Mouse (Mus musculus) neural tube, embryonic 11.5 days (tissue): ENCODE data around the gene Bmp7. TPM values are rescaled to one million over a fixed set of nuclear protein-coding genes. Genes with fewer than 3 reads are reported as not detected.

Source experiments
- ATAC-seq: fragments of 200-750 bp; cut with Nextera tagmentation; 2 replicates; pipeline ENCODE4 v1.8.0; 2017; ENCODE audit warnings: moderate number of reproducible peaks, mild to moderate bottlenecking, moderate TSS enrichment, moderate library complexity; ENCODE audit not compliant: insufficient read depth, low FRiP score, low TSS enrichment
- DNase-seq: peaks from one replicate; pipeline ENCODE4 v3.0.0-alpha.2; 2015; ENCODE audit warnings: low spot score
- H3K27ac ChIP-seq: fragments of 300-500 bp; sonication (generic); 2 replicates; pipeline ENCODE4 v1.5.1; 2014; ENCODE audit warnings: low read depth, mild to moderate bottlenecking, low read length
- H3K27me3 ChIP-seq: fragments of 300-500 bp; sonication (generic); 2 replicates; pipeline ENCODE4 v1.6.1; 2014; ENCODE audit warnings: mild to moderate bottlenecking, low read length, mixed read lengths; ENCODE audit not compliant: control insufficient read depth, insufficient read depth
- H3K36me3 ChIP-seq: fragments of 300-500 bp; sonication (generic); 2 replicates; pipeline ENCODE4 v1.6.1; 2014; ENCODE audit warnings: mild to moderate bottlenecking, low read length, moderate library complexity, mixed read lengths; ENCODE audit not compliant: control insufficient read depth, insufficient read depth
- H3K4me1 ChIP-seq: fragments of 300-500 bp; sonication (generic); 2 replicates; pipeline ENCODE4 v1.6.1; 2014; ENCODE audit warnings: low read length, mixed read lengths; ENCODE audit not compliant: control insufficient read depth, insufficient read depth
- H3K4me2 ChIP-seq: fragments of 300-500 bp; sonication (generic); 2 replicates; pipeline ENCODE4 v1.6.1; 2014; ENCODE audit warnings: low read depth, mild to moderate bottlenecking, moderate library complexity
- H3K4me3 ChIP-seq: fragments of 300-500 bp; sonication (generic); 2 replicates; pipeline ENCODE4 v1.5.1; 2014; ENCODE audit warnings: low read depth, low read length
- H3K9ac ChIP-seq: fragments of 300-500 bp; sonication (generic); 2 replicates; pipeline ENCODE4 v1.6.1; 2014; ENCODE audit warnings: mild to moderate bottlenecking, low read length
- H3K9me3 ChIP-seq: fragments of 300-500 bp; sonication (generic); 2 replicates; pipeline ENCODE4 v1.6.1; 2016; ENCODE audit warnings: low read length; ENCODE audit not compliant: control insufficient read depth
- WGBS: fragments of 180-500 bp; shearing (Covaris S2); extraction: QIAGEN DNeasy Blood & Tissue Kit; methylation state at CpG from one replicate; pipeline ENCODE4 v1.1.7; 2014; 5-methylcytosine and 5-hydroxymethylcytosine counted together
- microRNA-seq: library from miRNA; unstranded; fragments of <30 nt; microRNA quantifications from one replicate; pipeline ENCODE4, GENCODE M21; 2016
- polyA plus RNA-seq: library from polyadenylated mRNA; unstranded; fragments of >200 nt; fragmentation: Nextera tagmentation; extraction: Ambion mirVana; gene quantifications from 2 replicates; pipeline ENCODE4 v1.2.1, GENCODE M21; 2014

The Bmp7 gene
- polyA plus RNA-seq, 1 experiment from 2014 or later, result 17.0 TPM

- 18% methylated on average over 3 of the region's 3 CpGs for WGBS
- no peak overlapping the region for H3K4me2 ChIP-seq
- no peaks in the 10 kb centered on the region for H3K9me3 ChIP-seq
- no peaks in the 10 kb centered on the region for H3K36me3 ChIP-seq
- peak; percentile 51 for ATAC-seq
- peak; percentile 88 for DNase-seq
- H3K27me3 ChIP-seq, result peaks cover 3% of the 10 kb centered on the region
- no peak overlapping the region for H3K9ac ChIP-seq
- no peak overlapping the region for H3K27ac ChIP-seq
- no peaks in the 10 kb centered on the region for H3K4me1 ChIP-seq
- H3K4me3 ChIP-seq, result no peak overlapping the region
These were observed 109.0 kb downstream of the Bmp7 start for GRCm38 (mm10) chr2:172831133-172831532.

DNA sequence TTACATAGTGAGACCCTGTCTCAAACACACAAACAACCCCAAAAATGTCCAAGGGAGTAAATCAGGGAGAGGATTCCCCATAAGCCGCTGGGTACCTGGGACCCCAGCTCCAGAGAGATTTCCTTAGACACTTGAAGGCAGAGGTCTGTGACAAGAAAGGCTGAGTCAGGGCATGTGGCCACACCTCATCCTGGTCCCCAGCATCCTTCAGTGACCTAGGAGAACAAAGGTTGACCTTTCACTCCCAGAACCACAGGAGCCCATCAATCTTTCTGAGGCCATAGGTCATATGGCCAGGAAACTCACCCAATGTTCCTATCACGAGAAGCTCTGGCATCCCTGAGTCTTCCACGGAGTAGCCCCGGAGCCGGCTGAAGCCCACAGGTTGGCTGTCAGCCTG is 111.9 kb downstream of the Bmp7 start:
- Histone ChIP-seq H3K4me2 (no peak overlapping the region), H3K4me3 (no peak overlapping the region), H3K9me3 (no peaks in the 10 kb centered on the region), H3K27me3 (peaks cover 15% of the 10 kb centered on the region), H3K36me3 (no peaks in the 10 kb centered on the region), H3K4me1 (peaks cover 2% of the 10 kb centered on the region; the same call in 1 of the 2 replicates), H3K9ac (no peak overlapping the region), H3K27ac (no peak overlapping the region)
- no peak for DNase-seq
- 42% methylated on average over 5 of the region's 5 CpGs for WGBS
- ATAC-seq, result no peak

DNA sequence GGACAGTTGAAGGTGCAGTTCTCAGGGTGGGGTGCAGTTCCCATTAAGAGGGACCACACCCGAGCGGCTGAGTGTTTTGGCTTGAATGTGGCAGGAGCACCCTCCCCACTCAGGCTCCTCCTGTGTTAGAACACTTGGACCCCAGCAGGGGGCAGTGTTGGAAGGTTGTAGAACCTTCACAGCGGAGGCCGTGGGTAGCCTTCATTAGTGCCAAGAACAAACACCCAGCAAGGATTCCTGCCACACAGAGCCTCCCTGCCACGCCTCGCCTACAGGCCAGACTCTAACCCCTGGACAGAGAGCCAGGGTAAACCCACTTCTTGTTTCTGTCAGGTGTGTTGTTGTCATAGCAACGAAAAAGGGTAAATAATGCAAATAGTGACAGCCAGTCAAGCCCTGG is 112.6 kb downstream of the Bmp7 start:
- no peak overlapping the region for H3K4me3 ChIP-seq
- no peaks in the 10 kb centered on the region for H3K36me3 ChIP-seq
- H3K9ac ChIP-seq, result no peak overlapping the region
- peak; percentile 54 for DNase-seq
- H3K4me2 ChIP-seq, result no peak overlapping the region
- peaks cover 15% of the 10 kb centered on the region for H3K27me3 ChIP-seq
- no peaks in the 10 kb centered on the region for H3K9me3 ChIP-seq
- H3K27ac ChIP-seq, result no peak overlapping the region
- WGBS, result 65% methylated on average over 7 of the region's 7 CpGs
- ATAC-seq, result no peak
- peaks cover 2% of the 10 kb centered on the region; the same call in 1 of the 2 replicates for H3K4me1 ChIP-seq

GRCm38 (mm10) chr2:172825785-172826145 is 114.4 kb downstream of the Bmp7 start:
- ATAC-seq (no peak), DNase-seq (no peak)
- no peak overlapping the region for H3K4me2 ChIP-seq
- no peak overlapping the region for H3K27ac ChIP-seq
- H3K9me3 ChIP-seq, result no peaks in the 10 kb centered on the region
- H3K4me1 ChIP-seq, result peaks cover 2% of the 10 kb centered on the region; the same call in 1 of the 2 replicates
- WGBS, result 91% methylated on average over 11 of the region's 11 CpGs
- peaks cover 15% of the 10 kb centered on the region for H3K27me3 ChIP-seq
- H3K4me3 ChIP-seq, result no peak overlapping the region
- no peaks in the 10 kb centered on the region for H3K36me3 ChIP-seq
- no peak overlapping the region for H3K9ac ChIP-seq

DNA sequence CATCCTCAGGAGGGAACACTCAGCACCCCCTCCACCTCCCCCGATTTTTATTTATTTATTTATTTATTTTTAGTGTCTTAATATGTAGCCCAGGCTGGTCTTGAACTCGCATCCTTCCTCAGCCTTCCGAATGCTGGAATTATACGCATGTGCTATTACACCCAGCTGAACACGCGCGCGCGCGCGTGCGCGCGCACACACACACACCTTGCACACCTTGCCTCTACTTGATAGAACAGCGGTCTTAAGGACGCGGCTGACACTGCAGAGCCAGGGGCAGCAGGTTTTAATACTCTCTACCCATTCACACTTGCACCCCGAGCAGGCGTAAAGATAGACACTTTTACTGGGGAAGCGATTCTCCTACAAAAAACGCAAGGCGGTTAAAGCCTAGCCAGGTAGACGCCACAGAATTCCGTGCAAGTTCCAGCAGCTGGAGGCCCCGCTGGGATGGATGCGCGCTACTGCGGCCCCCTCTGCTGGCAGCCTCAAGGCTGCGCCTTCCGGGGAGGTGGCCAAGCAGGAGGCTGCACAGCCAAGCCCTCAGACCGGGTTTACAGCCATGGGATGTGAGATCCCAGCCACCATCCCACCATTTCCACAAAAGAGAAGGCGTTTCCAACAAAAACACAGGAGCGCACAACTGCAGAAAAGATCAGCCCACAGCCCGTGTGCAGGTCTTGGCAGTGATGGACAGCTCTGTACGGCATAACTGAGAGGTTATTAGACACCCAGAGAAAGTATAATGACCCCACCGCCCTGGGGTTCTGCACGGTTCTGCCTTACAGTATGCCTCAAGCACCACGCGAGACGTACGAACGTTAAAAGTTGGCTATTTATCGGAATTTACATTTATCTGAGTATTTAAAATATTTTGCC is 115.0 kb downstream of the Bmp7 start:
- 18% methylated on average over 43 of the region's 43 CpGs for WGBS
- peaks cover 15% of the 10 kb centered on the region for H3K27me3 ChIP-seq
- peak; percentile 35; the same call in 1 of the 2 replicates for ATAC-seq

GRCm38 (mm10) chr2:172818631-172819230 is 121.4 kb downstream of the Bmp7 start:
- Histone ChIP-seq H3K36me3 (no peaks in the 10 kb centered on the region), H3K27ac (no peak overlapping the region), H3K27me3 (peaks cover under 1% of the 10 kb centered on the region; the same call in 1 of the 2 replicates), H3K4me3 (no peak overlapping the region), H3K9ac (no peak overlapping the region), H3K4me1 (no peaks in the 10 kb centered on the region), H3K4me2 (no peak overlapping the region), H3K9me3 (no peaks in the 10 kb centered on the region)
- DNase-seq (no peak), ATAC-seq (no peak)
- WGBS, result 83% methylated on average over 9 of the region's 10 CpGs

More for the DNA sequence above, 115.0 kb downstream of the Bmp7 start:
- peaks cover 2% of the 10 kb centered on the region; the same call in 1 of the 2 replicates for H3K4me1 ChIP-seq
- DNase-seq, result peak; percentile 82
- H3K36me3 ChIP-seq, result no peaks in the 10 kb centered on the region
- H3K27ac ChIP-seq, result no peak overlapping the region
- no peak overlapping the region for H3K4me3 ChIP-seq
- H3K9ac ChIP-seq, result no peak overlapping the region
- no peaks in the 10 kb centered on the region for H3K9me3 ChIP-seq
- peak overlapping the region; percentile 27 for H3K4me2 ChIP-seq

Small RNAs within 50 kb of the gene (microRNA-seq; reads per million reads assigned to microRNA genes)
- gene Gm22773, result not detected

Other genes starting within 250 kb of the Bmp7 start
- gene Spo11, start 37.4 kb upstream of the Bmp7 start, polyA plus RNA-seq, result 0.42 and 1.1 TPM in 2 replicates
- gene Rae1, start 59.8 kb upstream of the Bmp7 start, polyA plus RNA-seq, result 137 and 140 TPM in 2 replicates
- 73.6 and 74.2 TPM in 2 replicates for gene Rbm38, start 80.2 kb upstream of the Bmp7 start, polyA plus RNA-seq
- gene Ctcfl, start 179.2 kb upstream of the Bmp7 start, polyA plus RNA-seq, result 0.09 TPM in 1 of 2 replicates, not detected in the other
- not detected in 2 replicates for gene Pck1, start 212.7 kb upstream of the Bmp7 start, polyA plus RNA-seq